Mouse (Mus musculus): Measurements from ENCODE around the gene Riox1. TPM values are rescaled to one million over a fixed set of nuclear protein-coding genes. Genes with fewer than 3 reads are reported as not detected.

Gene Riox1
- polyA plus RNA-seq, 1 experiment, result 18.7 TPM

- peak overlapping the region; percentile 39 for H3ac ChIP-seq (ENCODE audit: control insufficient read depth, insufficient read length, low read depth)
- H3K27me3 ChIP-seq (ENCODE audit: control insufficient read depth, insufficient read depth, insufficient read length), result no peaks in the 10 kb centered on the region
- peak overlapping the region; percentile 71 for H3K4me3 ChIP-seq (ENCODE audit: insufficient read depth, poor library complexity, severe bottlenecking)
- H3K36me3 ChIP-seq (ENCODE audit: control insufficient read depth, insufficient read depth), result peaks cover 27% of the 10 kb centered on the region
- peaks cover 39% of the 10 kb centered on the region for H3K79me2 ChIP-seq (ENCODE audit: control insufficient read depth, insufficient read depth)
- TF ChIP-seq MAX (IDR thresholded peaks at IDR 0.05) (no peak), USF1 (IDR thresholded peaks at IDR 0.05; ENCODE audit: low read depth) (no peak), CEBPB (IDR thresholded peaks at IDR 0.05; ENCODE audit: low read depth) (no peak), CTCF (IDR thresholded peaks at IDR 0.05; ENCODE audit: control insufficient read depth, insufficient read depth, insufficient read length) (no peak), MYOG (IDR thresholded peaks at IDR 0.05; ENCODE audit: control insufficient read depth, extremely low read depth, insufficient read length) (no peak), MYOD1 (IDR thresholded peaks at IDR 0.05; ENCODE audit: control insufficient read depth, insufficient read length, low read depth) (no peak), FOSL1 (IDR thresholded peaks at IDR 0.05; ENCODE audit: insufficient read depth, low read length, poor library complexity, severe bottlenecking) (no peak)
- H3K79me3 ChIP-seq (ENCODE audit: low read depth), result peaks cover 27% of the 10 kb centered on the region
Observed at GRCm38 (mm10) chr12:83949776-83950492, 474 bp upstream of the Riox1 start.

GRCm38 (mm10) chr12:83950840-83951701, 663 bp downstream of the Riox1 start:
- no peaks in the 10 kb centered on the region for H3K27me3 ChIP-seq (ENCODE audit: control insufficient read depth, insufficient read depth, insufficient read length)
- peak overlapping the region; percentile 71 for H3K4me3 ChIP-seq (ENCODE audit: insufficient read depth, poor library complexity, severe bottlenecking)
- H3K36me3 ChIP-seq (ENCODE audit: control insufficient read depth, insufficient read depth), result peaks cover 27% of the 10 kb centered on the region
- peaks cover 27% of the 10 kb centered on the region for H3K79me3 ChIP-seq (ENCODE audit: low read depth)
- TF ChIP-seq MAX (IDR thresholded peaks at IDR 0.05) (peak; percentile 6), CTCF (IDR thresholded peaks at IDR 0.05; ENCODE audit: control insufficient read depth, insufficient read depth, insufficient read length) (no peak)
- H3K79me2 ChIP-seq (ENCODE audit: control insufficient read depth, insufficient read depth), result peaks cover 39% of the 10 kb centered on the region
- peak overlapping the region; percentile 97 for H3ac ChIP-seq (ENCODE audit: control insufficient read depth, insufficient read length, low read depth)

GRCm38 (mm10) chr12:83951711-83952575, 1.5 kb downstream of the Riox1 start:
- H3K79me3 ChIP-seq (ENCODE audit: low read depth), result peaks cover 27% of the 10 kb centered on the region
- no peaks in the 10 kb centered on the region for H3K27me3 ChIP-seq (ENCODE audit: control insufficient read depth, insufficient read depth, insufficient read length)
- peak overlapping the region; percentile 71 for H3K4me3 ChIP-seq (ENCODE audit: insufficient read depth, poor library complexity, severe bottlenecking)
- H3K79me2 ChIP-seq (ENCODE audit: control insufficient read depth, insufficient read depth), result peaks cover 39% of the 10 kb centered on the region
- peaks cover 27% of the 10 kb centered on the region for H3K36me3 ChIP-seq (ENCODE audit: control insufficient read depth, insufficient read depth)
- TF ChIP-seq MYOD1 (IDR thresholded peaks at IDR 0.05; ENCODE audit: control insufficient read depth, insufficient read length, low read depth) (no peak), FOSL1 (IDR thresholded peaks at IDR 0.05; ENCODE audit: insufficient read depth, low read length, poor library complexity, severe bottlenecking) (no peak), MAX (IDR thresholded peaks at IDR 0.05) (no peak), USF1 (IDR thresholded peaks at IDR 0.05; ENCODE audit: low read depth) (no peak), MYOG (IDR thresholded peaks at IDR 0.05; ENCODE audit: control insufficient read depth, extremely low read depth, insufficient read length) (no peak), CEBPB (IDR thresholded peaks at IDR 0.05; ENCODE audit: low read depth) (no peak), CTCF (IDR thresholded peaks at IDR 0.05; ENCODE audit: control insufficient read depth, insufficient read depth, insufficient read length) (no peak)
- H3ac ChIP-seq (ENCODE audit: control insufficient read depth, insufficient read length, low read depth), result no peak overlapping the region

- TF ChIP-seq FOSL1 (IDR thresholded peaks at IDR 0.05; ENCODE audit: insufficient read depth, low read length, poor library complexity, severe bottlenecking) (no peak), USF1 (IDR thresholded peaks at IDR 0.05; ENCODE audit: low read depth) (no peak), MYOD1 (IDR thresholded peaks at IDR 0.05; ENCODE audit: control insufficient read depth, insufficient read length, low read depth) (no peak), CTCF (IDR thresholded peaks at IDR 0.05; ENCODE audit: control insufficient read depth, insufficient read depth, insufficient read length) (no peak), CEBPB (IDR thresholded peaks at IDR 0.05; ENCODE audit: low read depth) (no peak), MYOG (IDR thresholded peaks at IDR 0.05; ENCODE audit: control insufficient read depth, extremely low read depth, insufficient read length) (no peak), MAX (IDR thresholded peaks at IDR 0.05) (no peak)
- H3K4me3 ChIP-seq (ENCODE audit: insufficient read depth, poor library complexity, severe bottlenecking), result no peak overlapping the region
- no peaks in the 10 kb centered on the region for H3K27me3 ChIP-seq (ENCODE audit: control insufficient read depth, insufficient read depth, insufficient read length)
Observed at GRCm38 (mm10) chr12:83958278-83958677, 7.9 kb downstream of the Riox1 start.

GRCm38 (mm10) chr12:83965235-83965634, 14.8 kb downstream of the Riox1 start:
- H3K79me3 ChIP-seq (ENCODE audit: low read depth), result no peaks in the 10 kb centered on the region
- no peaks in the 10 kb centered on the region for H3K36me3 ChIP-seq (ENCODE audit: control insufficient read depth, insufficient read depth)
- H3ac ChIP-seq (ENCODE audit: control insufficient read depth, insufficient read length, low read depth), result no peak overlapping the region
- peaks cover 8% of the 10 kb centered on the region for H3K27me3 ChIP-seq (ENCODE audit: control insufficient read depth, insufficient read depth, insufficient read length)
- no peak for TF ChIP-seq CTCF (IDR thresholded peaks at IDR 0.05; ENCODE audit: control insufficient read depth, insufficient read depth, insufficient read length)
- TF ChIP-seq MYOG (IDR thresholded peaks at IDR 0.05; ENCODE audit: control insufficient read depth, extremely low read depth, insufficient read length), result no peak
- H3K4me3 ChIP-seq (ENCODE audit: insufficient read depth, poor library complexity, severe bottlenecking), result no peak overlapping the region
- H3K79me2 ChIP-seq (ENCODE audit: control insufficient read depth, insufficient read depth), result no peaks in the 10 kb centered on the region

More at GRCm38 (mm10) chr12:83958278-83958677, 7.9 kb downstream of the Riox1 start:
- peaks cover 5% of the 10 kb centered on the region for H3K79me3 ChIP-seq (ENCODE audit: low read depth)
- H3ac ChIP-seq (ENCODE audit: control insufficient read depth, insufficient read length, low read depth), result no peak overlapping the region
- H3K36me3 ChIP-seq (ENCODE audit: control insufficient read depth, insufficient read depth), result peaks cover 9% of the 10 kb centered on the region
- peaks cover 9% of the 10 kb centered on the region for H3K79me2 ChIP-seq (ENCODE audit: control insufficient read depth, insufficient read depth)
